Mouse (Mus musculus) NIH3T3 (cell line): ENCODE data around the gene Srgap1.
A peak's percentile ranks its signal among the peaks of the same experiment; 100 is the strongest.

ENCODE experiments used
- DNase-seq: peaks from one replicate; pipeline ENCODE4 v3.0.0-alpha.2; 2012; ENCODE audit warnings: low read depth

The Srgap1 gene

DNA sequence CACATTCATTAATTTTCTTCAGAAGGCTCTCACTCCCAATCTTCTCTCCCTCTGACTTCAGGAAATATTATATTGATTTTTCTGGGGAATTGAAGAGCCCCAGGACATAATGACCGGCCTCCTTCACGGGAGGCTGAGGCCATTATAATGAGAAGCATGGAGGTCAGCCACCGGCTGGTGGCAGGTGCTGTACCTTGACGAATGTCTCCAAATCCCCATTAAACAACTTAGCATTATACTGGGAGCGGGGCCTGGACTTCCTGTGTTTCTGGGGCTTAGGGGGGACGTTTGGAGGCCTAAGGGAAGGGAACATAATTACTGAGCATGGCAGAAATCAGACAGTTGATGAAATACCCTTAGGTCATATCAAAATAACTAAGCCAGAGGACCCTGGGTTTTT lies 218.1 kb downstream of the Srgap1 start:
- DNase-seq, result no peak

- DNase-seq, result peak; percentile 62
Measured at GRCm38 (mm10) chr10:121822674-121823073, 224.4 kb downstream of the Srgap1 start.

- DNase-seq, result no peak
Measured at GRCm38 (mm10) chr10:121820846-121821245, 226.3 kb downstream of the Srgap1 start.

DNA sequence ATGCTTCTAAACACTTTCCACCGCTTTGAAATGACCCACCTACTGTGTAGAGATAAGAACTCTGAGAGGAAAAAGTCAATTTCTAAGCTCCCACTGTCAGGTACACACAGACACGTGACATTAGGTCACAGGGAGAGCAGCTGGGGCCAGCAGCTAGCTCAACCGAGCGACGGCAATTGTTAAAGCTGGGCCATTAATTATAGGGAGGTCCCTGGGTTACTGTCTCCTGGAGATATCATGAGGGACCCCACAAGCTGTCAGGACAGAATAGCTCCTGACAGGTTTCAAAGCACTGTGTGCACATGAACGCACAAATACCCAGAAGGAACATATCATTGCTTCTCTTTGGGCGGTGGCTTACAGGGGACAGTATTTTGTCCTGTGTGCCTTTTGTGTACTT lies 229.1 kb downstream of the Srgap1 start:
- DNase-seq, result no peak

GRCm38 (mm10) chr10:121807771-121808170 lies 239.3 kb downstream of the Srgap1 start:
- DNase-seq, result no peak

DNA sequence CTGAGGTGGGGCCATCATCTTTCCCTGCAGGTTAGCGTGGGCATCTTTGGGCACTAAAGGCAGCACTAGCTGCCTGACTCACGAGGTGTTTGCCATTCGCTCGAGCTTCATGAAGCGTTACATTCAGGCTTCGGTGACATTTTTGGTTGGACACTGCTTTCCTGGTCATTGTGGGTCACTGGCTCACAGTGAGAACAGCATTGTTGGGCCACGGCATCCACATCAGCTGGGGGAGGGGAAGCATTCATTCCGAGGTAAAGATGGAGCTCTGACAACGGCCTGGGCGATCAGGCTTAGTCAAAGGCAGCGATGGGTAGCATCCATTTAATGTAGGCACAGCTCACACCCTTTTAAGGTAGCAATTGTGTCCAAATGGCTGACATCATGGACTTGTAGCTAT lies 240.3 kb downstream of the Srgap1 start:
- no peak for DNase-seq

DNA sequence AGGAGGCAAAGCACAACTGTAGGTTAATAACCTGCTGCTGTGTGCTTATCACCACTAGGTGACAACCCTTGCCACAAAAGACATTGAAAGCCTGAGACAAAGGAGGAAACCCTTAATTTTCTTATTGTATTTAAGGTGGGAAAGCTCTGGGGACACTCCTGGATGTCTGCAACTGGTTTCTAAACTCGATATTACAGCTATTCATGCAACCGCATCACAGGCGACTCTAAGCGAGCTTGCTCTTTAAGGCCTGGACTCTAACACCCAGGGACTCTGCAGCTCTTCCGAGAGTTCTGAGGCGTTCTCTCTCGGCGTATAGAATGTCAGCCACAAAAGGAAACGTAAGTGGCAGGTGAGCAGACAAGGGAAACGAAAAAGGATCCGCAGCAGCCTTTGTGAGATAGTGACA lies 241.2 kb downstream of the Srgap1 start:
- no peak for DNase-seq

DNA sequence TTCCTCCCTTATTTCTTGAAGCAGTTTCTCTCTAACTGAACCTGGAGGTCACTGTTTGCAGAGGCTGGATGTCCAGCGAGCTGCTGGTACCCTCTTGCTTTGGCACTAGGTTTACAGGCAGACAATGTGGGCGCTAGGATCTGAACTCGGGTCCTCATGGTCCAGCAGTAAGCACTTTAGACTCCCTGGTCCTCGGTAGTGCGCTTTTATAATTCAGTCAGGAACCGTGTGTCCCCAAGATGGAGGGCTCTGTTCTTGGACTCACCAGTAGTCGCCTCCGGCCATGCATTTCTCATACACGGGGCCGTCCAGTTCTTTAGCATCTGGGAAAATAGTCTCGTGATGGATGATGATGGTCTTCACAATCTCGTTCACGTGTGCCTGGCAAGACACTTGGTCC lies 242.6 kb downstream of the Srgap1 start:
- DNase-seq, result no peak

DNA sequence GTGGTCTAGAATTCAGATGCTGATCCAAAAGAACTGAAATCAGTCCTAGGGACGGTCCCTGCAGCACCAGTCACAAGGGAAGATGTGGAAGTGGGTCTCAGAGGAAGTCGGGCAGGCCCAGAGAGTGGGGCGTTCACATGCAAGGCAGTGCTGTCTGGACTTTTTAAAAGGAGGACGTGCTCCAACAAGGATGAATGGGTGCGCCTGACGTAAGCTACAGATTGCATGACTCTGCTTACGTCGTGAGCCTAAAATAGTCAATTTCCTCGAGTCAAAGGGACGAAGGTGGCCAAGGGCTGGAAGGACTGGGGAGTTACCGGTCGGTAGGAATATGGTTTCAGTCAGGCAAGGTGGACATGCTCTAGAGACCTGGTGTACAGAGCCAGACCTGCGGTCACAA lies 247.1 kb downstream of the Srgap1 start:
- no peak for DNase-seq

GRCm38 (mm10) chr10:121796027-121796802 lies 250.9 kb downstream of the Srgap1 start:
- DNase-seq, result peak; percentile 54

GRCm38 (mm10) chr10:121794486-121794885 lies 252.6 kb downstream of the Srgap1 start:
- DNase-seq, result no peak

- no peak for DNase-seq
Measured at GRCm38 (mm10) chr10:121792661-121793060, 254.5 kb downstream of the Srgap1 start.

GRCm38 (mm10) chr10:121790078-121790477 lies 257.0 kb downstream of the Srgap1 start:
- DNase-seq, result no peak

GRCm38 (mm10) chr10:121788536-121788935 lies 258.6 kb downstream of the Srgap1 start:
- DNase-seq, result peak; percentile 41

DNA sequence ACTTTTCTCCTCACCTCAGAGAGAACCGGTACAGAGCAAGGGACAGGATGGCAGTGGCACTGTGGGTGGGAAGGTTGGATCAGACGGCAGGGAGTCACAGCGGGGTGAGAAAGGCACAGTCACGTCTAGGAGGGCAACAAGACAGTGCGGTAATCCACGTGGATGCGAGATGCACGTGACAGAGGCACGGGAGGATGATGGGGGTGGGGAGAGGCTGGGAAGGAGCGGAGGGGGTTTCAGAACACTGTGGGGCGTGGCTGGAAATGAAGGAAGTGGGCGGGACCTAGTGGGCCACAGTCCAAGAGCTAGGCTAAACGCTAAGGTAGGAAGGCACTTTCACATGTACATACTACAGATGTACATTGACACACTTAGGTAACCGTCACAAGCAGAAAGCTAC lies 266.0 kb downstream of the Srgap1 start:
- DNase-seq, result no peak

GRCm38 (mm10) chr10:121775990-121776389 lies 271.1 kb downstream of the Srgap1 start:
- no peak for DNase-seq

GRCm38 (mm10) chr10:121773813-121774212 lies 273.3 kb downstream of the Srgap1 start:
- DNase-seq, result no peak

GRCm38 (mm10) chr10:121770624-121771577 lies 276.2 kb downstream of the Srgap1 start:
- DNase-seq, result peak; percentile 46

DNA sequence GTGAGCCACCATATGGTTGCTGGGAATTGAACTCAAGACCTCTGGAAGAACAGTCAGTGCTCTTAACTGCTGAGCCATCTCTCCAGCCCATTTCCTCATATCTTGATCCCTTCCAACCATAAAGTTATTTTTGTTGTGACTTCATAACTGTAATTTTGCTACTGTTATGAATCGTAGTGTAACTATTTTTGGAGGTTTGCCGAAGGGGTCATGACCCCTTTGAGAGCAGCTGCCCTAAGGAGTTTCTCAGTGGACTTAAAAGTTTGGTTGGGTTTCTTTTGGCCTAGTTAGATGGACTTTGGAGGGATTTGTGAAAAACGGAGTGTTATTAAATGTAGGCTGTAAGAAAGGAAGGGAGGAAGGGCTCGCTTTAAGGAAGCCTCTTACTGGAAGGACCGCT lies 277.4 kb downstream of the Srgap1 start:
- DNase-seq, result peak; percentile 49

GRCm38 (mm10) chr10:121767295-121767694 lies 279.8 kb downstream of the Srgap1 start:
- peak; percentile 59 for DNase-seq

DNA sequence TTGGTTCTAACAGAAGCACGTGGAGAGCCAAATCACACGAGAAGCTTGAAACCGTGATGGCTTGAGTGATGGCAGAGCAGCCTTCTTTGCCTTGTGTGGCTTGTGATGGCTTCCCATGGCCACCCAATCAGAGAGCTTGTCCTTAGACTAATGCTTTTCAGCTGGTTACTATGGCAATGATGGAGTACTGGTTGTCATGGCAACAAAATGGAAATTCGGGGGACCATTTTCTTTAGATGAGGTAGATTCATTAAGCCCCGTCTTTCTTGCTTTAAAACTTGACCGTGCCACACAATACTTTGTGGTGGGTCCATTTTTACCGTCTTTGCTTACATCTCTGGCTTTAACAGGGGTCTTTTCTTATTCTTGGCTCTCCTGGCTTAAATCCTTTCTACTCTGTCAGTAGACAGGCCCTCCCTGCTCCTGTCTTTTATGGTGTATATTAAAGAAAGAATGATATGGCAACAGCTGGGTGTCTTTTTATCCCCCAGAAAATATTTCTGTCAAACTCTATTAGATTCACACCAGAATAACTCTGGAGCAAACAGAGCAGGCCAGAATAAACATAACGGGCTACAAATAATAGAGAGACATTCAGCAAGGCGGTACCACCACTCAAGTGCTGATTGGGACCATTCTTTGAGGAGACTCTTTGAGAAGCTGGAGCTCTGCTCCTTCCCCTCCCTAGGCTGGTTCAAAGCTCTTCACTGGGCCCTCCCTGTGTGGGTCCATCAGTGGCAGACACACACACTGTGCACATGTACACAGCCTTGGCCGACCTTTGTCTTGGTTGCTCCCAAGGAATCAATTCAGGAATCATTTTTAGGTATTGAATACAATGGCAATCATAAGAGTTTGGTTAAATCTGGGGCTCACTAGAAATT lies 281.7 kb downstream of the Srgap1 start:
- DNase-seq, result no peak
